ENCODE assay signal across 9 mouse cellular contexts in the genomic region with DNA sequence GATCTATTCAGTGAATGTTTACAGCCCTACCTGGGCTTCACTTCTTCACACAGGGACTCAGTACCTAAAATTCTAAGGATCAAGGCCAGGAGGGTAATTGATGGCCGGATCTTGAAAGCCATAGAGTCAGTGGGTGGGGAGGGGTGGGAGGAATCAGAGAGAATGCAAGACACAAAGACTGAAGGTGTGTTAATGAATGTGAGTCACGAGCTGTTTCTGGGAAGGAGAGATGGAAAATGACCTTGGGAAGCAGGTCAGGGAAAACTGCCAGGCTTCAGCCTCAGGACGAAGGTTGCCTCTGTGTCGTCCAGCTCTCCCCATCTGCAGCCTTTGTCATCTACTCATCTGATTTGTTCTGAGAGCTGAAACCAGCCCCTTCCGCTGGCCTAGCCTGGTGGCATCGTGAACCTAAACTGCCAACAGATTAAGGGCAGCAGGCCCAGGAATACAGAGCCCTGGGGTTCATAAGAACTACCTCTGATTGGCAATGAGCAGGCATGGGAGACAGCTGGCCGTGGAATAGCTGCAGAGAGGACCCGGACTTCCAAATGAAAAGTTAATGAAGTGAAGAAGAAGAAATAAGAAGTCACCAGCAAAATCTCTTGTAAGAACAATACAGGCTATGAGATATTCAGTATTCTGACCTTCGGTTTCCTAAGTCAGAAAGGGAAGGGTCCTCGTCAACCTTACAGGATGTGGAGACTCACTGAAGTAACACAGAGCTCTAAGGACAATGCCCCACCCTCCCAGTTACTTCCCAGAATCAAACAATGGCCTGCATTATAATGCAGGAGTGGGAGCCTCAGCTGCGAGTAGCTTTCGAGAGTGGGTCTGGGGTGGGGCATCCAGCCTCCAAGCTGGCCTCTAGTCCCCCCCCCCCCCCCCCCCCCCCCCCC.
DNase-seq lines count a peak whose midpoint lies in the region; ATAC-seq and TF ChIP-seq lines count a peak whose summit lies in the region.
"Had no signal": no experiment of that assay in that cellular context is flagged by ENCODE, and none has a peak within 500 bp of the region (broad histone marks: within the 10 kb centered on the region; RNA-seq: fewer than 3 reads in every experiment).

No protein-coding gene starts in this region.

- no peak overlapping the region for H3K9ac ChIP-seq in midbrain, postnatal 0 days (replicated peaks; ENCODE audit: low read length, poor library complexity, severe bottlenecking)
- no peak overlapping the region for H3K9ac ChIP-seq in midbrain, embryonic 14.5 days (replicated peaks; ENCODE audit: low read length)

- no peak for TF ChIP-seq CTCF in midbrain, postnatal 0 days (IDR thresholded peaks at IDR 0.05)

- H3K4me2 ChIP-seq in midbrain, postnatal 0 days (ENCODE audit: low read depth, low read length, poor library complexity, severe bottlenecking), result no peak overlapping the region
- no peak overlapping the region for H3K4me2 ChIP-seq in midbrain, embryonic 14.5 days (ENCODE audit: low read length)
- H3K4me2 ChIP-seq: liver, embryonic 11.5 days had no signal

- H3K9me3 ChIP-seq in midbrain, postnatal 0 days (ENCODE audit: low read length), result peaks cover 4% of the 10 kb centered on the region; the same call in 1 of the 2 replicates
- no peaks in the 10 kb centered on the region for H3K9me3 ChIP-seq in midbrain, embryonic 14.5 days (ENCODE audit: control insufficient read depth, low read length)

- no peaks in the 10 kb centered on the region for H3K4me1 ChIP-seq in midbrain, postnatal 0 days (ENCODE audit: insufficient read depth, low read length)
- no peaks in the 10 kb centered on the region for H3K4me1 ChIP-seq in midbrain, embryonic 14.5 days (ENCODE audit: control insufficient read depth, insufficient read depth, low read length)

- H3K27ac ChIP-seq in midbrain, postnatal 0 days (ENCODE audit: low read depth, low read length), result no peak overlapping the region
- H3K27ac ChIP-seq in midbrain, embryonic 14.5 days (replicated peaks; ENCODE audit: low read depth, low read length), result no peak overlapping the region

- no peaks in the 10 kb centered on the region for H3K27me3 ChIP-seq in midbrain, postnatal 0 days (ENCODE audit: insufficient read depth, low read length)
- H3K27me3 ChIP-seq in midbrain, embryonic 14.5 days (ENCODE audit: control insufficient read depth, insufficient read depth, low read length), result no peaks in the 10 kb centered on the region

- no peak overlapping the region for H3K4me3 ChIP-seq in midbrain, postnatal 0 days (ENCODE audit: low read depth, low read length)
- no peak overlapping the region for H3K4me3 ChIP-seq in midbrain, embryonic 14.5 days (replicated peaks; ENCODE audit: low read depth, low read length)

- peak; percentile 89 for DNase-seq in heart, adult 11 months
- no peak for DNase-seq in heart, postnatal 25 days (ENCODE audit: low spot score)
- DNase-seq in midbrain, postnatal 0 days (ENCODE audit: low spot score), result peak; percentile 35
- DNase-seq in midbrain, embryonic 14.5 days, result no peak
- DNase-seq in kidney, adult 8-10 months, result peak; percentile 52 to 56
- DNase-seq in testis, postnatal 10 days (ENCODE audit: low spot score), result peak; percentile 68
- DNase-seq in cerebellum, adult 18-20 months, result no peak

- intact Hi-C loops in heart, postnatal 25 days (cut with DNase I), result loop anchor here (5.0 kb wide), 2 partner anchors 77 to 117 kb away; no protein-coding TSS in a partner anchor

- H3K36me3 ChIP-seq in midbrain, postnatal 0 days (ENCODE audit: insufficient read depth, low read length), result no peaks in the 10 kb centered on the region
- no peaks in the 10 kb centered on the region for H3K36me3 ChIP-seq in midbrain, embryonic 14.5 days (ENCODE audit: control insufficient read depth, insufficient read depth, low read length)

- WGBS in midbrain, postnatal 0 days, result 48% methylated on average over 12 of the region's 12 CpGs
- 46% methylated on average over 12 of the region's 12 CpGs for WGBS in midbrain, embryonic 14.5 days

- ATAC-seq in midbrain, postnatal 0 days (ENCODE audit: low FRiP score), result no peak
- no peak for ATAC-seq in midbrain, embryonic 14.5 days (ENCODE audit: low FRiP score, low TSS enrichment)
- ATAC-seq in megakaryocyte progenitor cell, adult 5-6 weeks (replicated peaks; ENCODE audit: poor library complexity), result no peak

Comparison
In these comparisons a context has a peak if more than half of its experiments do, and no peak if none do; other contexts are left out.
1. DNase-seq: peak in heart, adult 11 months (single experiment), midbrain, postnatal 0 days (single experiment), kidney, adult 8-10 months (2 of 2) and testis, postnatal 10 days (single experiment); none in heart, postnatal 25 days (single experiment), midbrain, embryonic 14.5 days (single experiment) and cerebellum, adult 18-20 months (0 of 2).